Mouse (Mus musculus) forebrain, embryonic 16.5 days (tissue): Measurements from ENCODE around the gene Tmem94. TPM values are rescaled to one million over a fixed set of nuclear protein-coding genes. Genes with fewer than 3 reads are reported as not detected.

Experiments used
- ATAC-seq: fragments of 200-750 bp; cut with Nextera tagmentation; 2 replicates; pipeline ENCODE4 v1.8.0; 2017; ENCODE audit warnings: mild to moderate bottlenecking, moderate library complexity
- H3K27ac ChIP-seq: fragments of 300-500 bp; sonication (generic); 2 replicates; pipeline ENCODE4 v1.5.1; 2014; ENCODE audit warnings: low read length, control low read depth
- H3K27me3 ChIP-seq: fragments of 300-500 bp; sonication (generic); replicated peaks from 2 replicates; pipeline ENCODE4 v1.6.1; 2014; ENCODE audit warnings: low read length; ENCODE audit not compliant: control insufficient read depth, insufficient read depth
- H3K36me3 ChIP-seq: fragments of 300-500 bp; sonication (generic); 2 replicates; pipeline ENCODE4 v1.6.1; 2014; ENCODE audit not compliant: control insufficient read depth, insufficient read depth
- H3K4me1 ChIP-seq: fragments of 300-500 bp; sonication (generic); replicated peaks from 2 replicates; pipeline ENCODE4 v1.6.1; 2014; ENCODE audit warnings: low read length; ENCODE audit not compliant: control insufficient read depth, insufficient read depth
- H3K4me2 ChIP-seq: fragments of 300-500 bp; sonication (generic); 2 replicates; pipeline ENCODE4 v1.6.1; 2014; ENCODE audit warnings: mild to moderate bottlenecking, low read length, control low read depth
- H3K4me3 ChIP-seq: fragments of 300-500 bp; sonication (generic); replicated peaks from 2 replicates; pipeline ENCODE4 v1.5.1; 2014; ENCODE audit warnings: mild to moderate bottlenecking, low read length, control low read depth
- H3K9ac ChIP-seq: fragments of 300-500 bp; sonication (generic); replicated peaks from 2 replicates; pipeline ENCODE4 v1.6.1; 2014; ENCODE audit warnings: low read depth, low read length, control low read depth
- H3K9me3 ChIP-seq: fragments of 300-500 bp; sonication (generic); 2 replicates; pipeline ENCODE4 v1.6.1; 2016; ENCODE audit warnings: low read length; ENCODE audit not compliant: control insufficient read depth
- WGBS: fragments of 180-500 bp; shearing (Covaris S2); extraction: QIAGEN DNeasy Blood & Tissue Kit; methylation state at CpG from one replicate; pipeline ENCODE4 v1.1.7; 2014; 5-methylcytosine and 5-hydroxymethylcytosine counted together
- polyA plus RNA-seq: library from polyadenylated mRNA; unstranded; fragments of >200 nt; fragmentation: Nextera tagmentation; extraction: Ambion mirVana; gene quantifications from 2 replicates; pipeline ENCODE4 v1.2.1, GENCODE M21; 2015

Gene Tmem94
- polyA plus RNA-seq, 1 experiment from 2014 or later = 29.8 TPM

DNA sequence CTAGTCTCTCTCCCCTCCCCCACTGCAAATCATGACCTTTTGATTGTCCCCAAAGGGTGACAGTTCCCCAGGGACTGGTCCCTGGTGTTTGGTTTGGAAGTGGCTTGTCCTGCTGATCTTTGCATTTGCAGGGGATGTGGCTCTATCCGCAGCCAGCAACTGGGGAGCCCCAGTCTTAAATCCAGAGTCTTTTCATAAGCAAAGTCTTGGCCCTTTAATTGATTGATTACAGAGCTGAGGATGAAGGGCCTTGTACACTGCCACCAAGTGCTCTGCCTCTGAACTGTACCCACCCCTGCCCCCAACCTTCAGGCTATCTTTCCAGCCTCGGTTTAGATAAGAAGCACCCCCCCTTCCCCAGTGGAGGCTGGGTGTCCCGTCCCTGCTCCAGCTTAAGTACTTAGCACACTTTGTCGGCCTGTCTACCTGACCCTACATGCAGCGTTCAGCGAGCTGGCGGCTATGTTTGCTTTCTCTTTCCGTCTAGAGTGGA is 67.8 kb downstream of the Tmem94 start:
- H3K9me3 ChIP-seq = no peaks in the 10 kb centered on the region
- no peak overlapping the region for H3K9ac ChIP-seq
- H3K4me2 ChIP-seq = no peak overlapping the region
- H3K36me3 ChIP-seq = no peaks in the 10 kb centered on the region
- peaks cover 11% of the 10 kb centered on the region for H3K27me3 ChIP-seq
- ATAC-seq = no peak
- no peak overlapping the region for H3K4me3 ChIP-seq
- H3K4me1 ChIP-seq = no peaks in the 10 kb centered on the region
- WGBS = 23% methylated on average over 8 of the region's 8 CpGs
- no peak overlapping the region for H3K27ac ChIP-seq

DNA sequence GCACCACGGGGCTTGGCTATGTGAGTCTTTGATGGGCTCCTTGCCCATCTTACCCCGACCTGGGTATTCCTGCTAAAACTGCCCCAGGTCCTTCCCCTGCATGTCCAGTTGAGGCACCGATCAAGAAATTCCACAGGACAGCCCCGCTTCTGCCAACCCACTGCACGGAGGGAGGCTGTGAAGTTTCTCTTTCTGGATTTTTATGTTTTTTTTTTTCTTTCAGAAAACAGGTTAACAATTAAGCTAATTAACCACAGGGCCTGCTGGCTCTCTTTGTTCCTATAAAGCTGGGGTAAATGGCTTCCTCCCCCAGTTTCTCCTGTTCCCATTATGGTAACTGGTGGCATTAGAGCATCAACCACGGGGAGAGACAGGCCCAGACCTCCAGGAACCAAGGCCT is 68.8 kb downstream of the Tmem94 start:
- ATAC-seq = no peak
- Histone ChIP-seq H3K4me1 (no peaks in the 10 kb centered on the region), H3K27me3 (peaks cover 11% of the 10 kb centered on the region), H3K4me2 (no peak overlapping the region), H3K4me3 (no peak overlapping the region), H3K9ac (no peak overlapping the region), H3K27ac (no peak overlapping the region), H3K9me3 (no peaks in the 10 kb centered on the region), H3K36me3 (no peaks in the 10 kb centered on the region)
- WGBS = 44% methylated on average over 6 of the region's 6 CpGs

DNA sequence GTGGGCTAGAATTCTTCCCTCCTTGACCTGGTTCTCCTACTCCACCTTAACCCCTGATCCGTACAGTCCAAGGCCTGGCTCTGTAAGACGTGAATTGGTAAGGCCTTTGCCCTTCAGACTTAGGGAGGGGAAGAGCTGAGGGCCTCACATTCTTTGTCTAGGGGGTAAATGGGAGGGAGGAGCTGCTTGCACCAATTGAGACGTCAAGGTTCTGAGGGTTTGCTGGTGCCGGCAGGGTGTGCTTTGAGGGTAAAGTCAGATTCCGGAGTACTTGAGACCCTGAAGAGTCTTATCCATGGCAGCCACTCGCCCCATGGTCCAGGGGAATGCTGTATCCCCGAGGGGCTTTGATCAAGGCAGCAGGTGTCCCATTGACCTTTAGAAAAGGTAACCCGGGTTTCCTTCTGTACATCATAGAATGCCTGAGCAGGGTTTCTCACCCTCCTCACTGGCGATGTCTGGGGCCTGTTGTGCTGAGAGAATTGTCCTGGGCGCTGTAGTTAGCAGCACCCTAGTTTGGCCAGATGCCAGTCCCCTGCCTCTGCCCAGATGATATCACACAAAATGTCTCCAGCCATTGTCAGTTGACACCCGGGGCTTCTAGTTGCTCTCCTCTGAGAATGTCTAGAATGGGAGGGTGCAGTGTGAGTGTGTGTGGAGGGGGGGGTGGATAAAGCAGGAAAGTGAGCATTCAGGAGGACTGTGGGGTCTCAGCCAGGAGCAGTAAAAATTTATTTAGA is 71.6 kb downstream of the Tmem94 start:
- H3K9me3 ChIP-seq = no peaks in the 10 kb centered on the region
- H3K9ac ChIP-seq = no peak overlapping the region
- ATAC-seq = no peak
- H3K27me3 ChIP-seq = no peaks in the 10 kb centered on the region
- H3K27ac ChIP-seq = no peak overlapping the region
- H3K4me2 ChIP-seq = no peak overlapping the region
- H3K4me3 ChIP-seq = no peak overlapping the region
- 33% methylated on average over 11 of the region's 11 CpGs for WGBS
- no peaks in the 10 kb centered on the region for H3K4me1 ChIP-seq
- H3K36me3 ChIP-seq = no peaks in the 10 kb centered on the region

DNA sequence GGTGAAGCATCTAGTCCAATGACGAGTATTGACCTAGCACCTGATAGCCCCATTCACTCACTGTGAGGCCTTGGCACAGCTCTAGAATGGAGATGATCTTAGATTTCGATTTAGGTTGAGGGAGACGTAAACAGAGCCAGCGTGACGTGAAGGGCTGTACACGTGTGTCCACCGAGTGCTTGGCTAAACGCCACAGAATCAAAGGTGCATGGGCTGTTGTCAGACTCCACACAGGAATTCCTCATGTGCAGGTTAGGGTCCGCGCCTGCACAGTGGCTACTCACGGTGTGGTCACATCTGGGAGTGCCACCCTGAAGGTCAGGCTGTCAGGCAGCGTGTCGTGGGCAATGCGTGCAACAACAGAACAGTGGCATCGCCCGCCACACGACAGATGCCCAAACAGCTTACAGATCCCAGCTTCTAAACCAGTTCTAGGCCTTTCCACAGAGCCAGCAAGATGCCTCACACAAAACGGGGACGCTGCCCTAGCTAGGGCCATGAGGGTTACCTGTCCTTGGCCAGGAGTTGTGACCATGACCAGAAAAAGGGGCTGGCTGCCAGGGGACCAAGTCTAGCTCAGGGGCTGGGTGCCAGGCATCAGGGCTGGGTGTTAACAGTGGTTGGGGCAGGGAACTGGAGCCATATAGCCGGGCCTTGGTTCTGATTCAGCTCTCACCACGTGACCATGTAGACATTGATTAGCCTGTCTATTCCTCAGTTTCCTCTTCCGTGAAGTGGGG is 72.5 kb downstream of the Tmem94 start:
- Histone ChIP-seq H3K9me3 (no peaks in the 10 kb centered on the region), H3K9ac (no peak overlapping the region), H3K4me2 (no peak overlapping the region), H3K36me3 (no peaks in the 10 kb centered on the region), H3K4me3 (no peak overlapping the region), H3K27ac (no peak overlapping the region), H3K27me3 (no peaks in the 10 kb centered on the region), H3K4me1 (no peaks in the 10 kb centered on the region)
- ATAC-seq = no peak
- WGBS = 93% methylated on average over 22 of the region's 22 CpGs

DNA sequence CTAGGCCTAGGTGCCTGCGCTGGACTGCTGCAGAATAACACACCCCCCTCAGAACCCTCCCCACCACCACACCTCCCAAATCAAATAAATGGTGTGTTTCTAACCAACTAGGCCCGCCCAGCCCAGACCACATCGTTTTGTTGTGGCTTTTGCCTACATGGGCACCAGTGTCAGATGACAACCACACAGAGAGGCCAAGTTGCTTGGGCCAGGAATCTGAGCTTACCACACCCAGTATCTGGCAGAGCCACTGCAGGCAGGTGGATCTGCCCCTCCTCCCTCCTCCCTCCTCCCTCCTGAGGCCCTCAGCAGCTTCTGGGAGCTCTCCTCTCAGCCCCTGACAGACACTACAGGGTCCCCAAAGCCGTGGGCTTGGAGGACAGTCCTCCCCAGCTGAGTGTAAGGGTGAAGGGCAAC is 73.7 kb downstream of the Tmem94 start:
- Histone ChIP-seq H3K4me1 (no peaks in the 10 kb centered on the region), H3K36me3 (no peaks in the 10 kb centered on the region), H3K27me3 (no peaks in the 10 kb centered on the region), H3K4me2 (no peak overlapping the region), H3K9ac (no peak overlapping the region), H3K4me3 (no peak overlapping the region), H3K27ac (no peak overlapping the region), H3K9me3 (no peaks in the 10 kb centered on the region)
- no peak for ATAC-seq
- 49% methylated on average over 4 of the region's 4 CpGs for WGBS

DNA sequence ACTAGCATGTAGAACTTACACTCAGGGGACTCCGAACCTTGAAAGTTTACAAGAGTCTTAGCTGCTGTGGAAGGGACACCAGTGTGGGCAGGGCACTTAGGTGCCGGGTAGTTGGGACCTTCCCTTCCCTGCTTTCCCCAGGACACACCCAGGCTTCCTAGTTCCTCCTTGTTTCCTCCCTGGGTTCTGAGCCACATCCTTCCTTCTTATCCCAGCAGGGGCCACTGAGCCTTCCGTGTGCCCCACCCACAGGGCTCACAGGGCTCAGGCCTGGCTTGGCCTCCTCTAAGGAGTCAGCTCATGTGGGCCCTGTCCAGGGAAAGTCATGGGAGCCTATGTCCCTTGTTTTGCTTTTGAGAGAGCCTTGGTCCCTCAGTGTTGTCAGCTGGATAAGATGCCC is 74.5 kb downstream of the Tmem94 start:
- no peaks in the 10 kb centered on the region for H3K9me3 ChIP-seq
- no peaks in the 10 kb centered on the region for H3K36me3 ChIP-seq
- no peak overlapping the region for H3K4me2 ChIP-seq
- no peak for ATAC-seq
- 58% methylated on average over 3 of the region's 3 CpGs for WGBS
- no peaks in the 10 kb centered on the region for H3K27me3 ChIP-seq
- H3K4me1 ChIP-seq = no peaks in the 10 kb centered on the region
- no peak overlapping the region for H3K4me3 ChIP-seq
- no peak overlapping the region for H3K27ac ChIP-seq
- H3K9ac ChIP-seq = no peak overlapping the region

DNA sequence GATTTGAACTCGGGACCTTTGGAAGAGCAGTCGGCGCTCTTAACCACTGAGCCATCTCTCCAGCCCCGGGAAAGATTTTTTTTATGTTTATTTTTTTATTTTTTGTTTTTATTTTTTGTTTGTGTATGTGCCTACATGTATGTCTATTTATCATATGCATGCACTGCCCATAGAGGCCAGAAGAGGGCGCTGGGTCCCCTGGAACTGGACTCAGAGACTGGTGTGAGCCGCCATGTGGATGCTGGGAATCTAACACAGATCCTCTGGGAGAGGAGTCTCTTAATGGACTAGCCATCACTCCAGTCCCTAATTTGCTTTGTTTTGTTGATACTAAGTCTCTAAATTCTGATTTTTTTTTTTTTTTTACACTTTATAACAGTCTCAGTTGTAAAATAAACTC is 75.8 kb downstream of the Tmem94 start:
- 85% methylated on average over 6 of the region's 6 CpGs for WGBS
- Histone ChIP-seq H3K36me3 (no peaks in the 10 kb centered on the region), H3K4me3 (no peak overlapping the region), H3K4me1 (no peaks in the 10 kb centered on the region), H3K4me2 (no peak overlapping the region), H3K9me3 (no peaks in the 10 kb centered on the region), H3K27me3 (no peaks in the 10 kb centered on the region), H3K27ac (no peak overlapping the region), H3K9ac (no peak overlapping the region)
- no peak for ATAC-seq

DNA sequence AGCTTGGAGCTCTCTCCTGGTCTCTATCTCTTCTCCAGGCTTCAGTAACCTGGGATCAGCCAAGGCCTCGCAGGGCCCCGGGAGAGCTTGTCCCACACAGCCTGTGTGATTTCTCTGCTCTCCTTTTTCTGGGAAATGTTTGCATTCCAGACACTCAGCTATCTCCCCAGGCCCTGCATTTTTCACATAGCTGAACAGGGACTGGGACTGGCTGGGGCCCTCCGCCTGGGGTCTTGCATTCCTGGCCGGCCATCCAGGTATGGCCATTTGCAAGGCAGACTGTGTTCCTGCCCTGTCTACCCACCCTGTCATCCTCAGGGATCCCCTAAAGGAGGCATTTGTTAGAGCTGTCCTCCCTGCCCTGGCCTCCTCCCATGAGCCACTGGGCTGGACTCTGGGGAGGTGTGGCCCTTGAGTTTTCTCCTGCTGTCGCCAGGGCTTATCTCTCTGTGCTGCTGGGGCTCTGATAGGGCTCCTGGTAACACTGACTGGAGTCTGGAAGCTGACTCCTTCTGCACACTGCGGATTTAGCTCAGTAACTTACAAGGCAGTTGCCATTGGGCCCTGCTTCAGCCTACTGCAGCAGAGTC is 76.8 kb downstream of the Tmem94 start:
- H3K4me2 ChIP-seq = no peak overlapping the region
- H3K9ac ChIP-seq = no peak overlapping the region
- H3K36me3 ChIP-seq = no peaks in the 10 kb centered on the region
- no peak overlapping the region for H3K27ac ChIP-seq
- WGBS = 29% methylated on average over 6 of the region's 6 CpGs
- no peaks in the 10 kb centered on the region for H3K27me3 ChIP-seq
- no peaks in the 10 kb centered on the region for H3K4me1 ChIP-seq
- H3K9me3 ChIP-seq = no peaks in the 10 kb centered on the region
- H3K4me3 ChIP-seq = no peak overlapping the region
- no peak for ATAC-seq

DNA sequence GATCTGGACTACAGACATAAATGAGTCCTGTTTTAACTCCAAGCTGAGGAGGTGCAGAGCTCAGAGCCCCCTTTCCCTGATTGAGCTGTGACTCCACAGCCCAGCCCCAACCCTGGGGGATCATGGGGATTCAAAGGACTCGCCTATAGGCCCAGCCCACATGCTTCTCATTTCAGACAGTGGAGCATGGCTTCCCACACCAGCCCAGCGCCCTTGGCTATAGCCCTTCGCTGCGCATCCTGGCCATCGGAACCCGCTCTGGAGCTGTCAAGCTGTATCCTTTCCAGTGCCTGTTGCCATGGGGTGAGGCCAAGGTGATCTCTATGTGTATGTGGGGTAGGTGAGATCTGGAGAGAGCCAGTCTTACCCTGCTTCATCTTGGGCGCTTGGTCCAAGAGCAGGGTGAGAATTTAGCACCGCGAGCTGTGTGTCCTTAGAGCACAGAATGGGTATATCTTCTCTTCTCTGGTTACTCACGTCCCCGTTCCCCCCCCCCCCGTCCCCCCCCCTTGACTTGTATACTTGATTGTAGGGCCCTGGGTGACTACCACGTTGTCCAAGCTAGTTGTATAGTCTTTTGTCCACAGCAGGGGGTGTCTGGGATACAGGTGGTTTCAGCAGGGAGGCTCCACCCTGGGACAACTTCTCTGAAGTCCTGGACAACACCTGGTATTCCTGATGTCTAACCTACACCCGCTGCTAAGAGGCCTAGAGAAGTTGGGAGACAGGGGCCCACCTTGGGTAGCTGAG is 78.1 kb downstream of the Tmem94 start:
- WGBS = 83% methylated on average over 11 of the region's 14 CpGs
- Histone ChIP-seq H3K27ac (no peak overlapping the region), H3K36me3 (no peaks in the 10 kb centered on the region), H3K9me3 (no peaks in the 10 kb centered on the region), H3K27me3 (no peaks in the 10 kb centered on the region), H3K4me1 (no peaks in the 10 kb centered on the region), H3K9ac (no peak overlapping the region), H3K4me2 (no peak overlapping the region), H3K4me3 (no peak overlapping the region)
- ATAC-seq = no peak
